Mouse (Mus musculus) heart, adult 2 months (tissue): ENCODE results near the gene Gtpbp6.

Experiments used
- CTCF ChIP-seq: fragments of 200-600 bp; IDR thresholded peaks from 2 replicates; pipeline ENCODE4 v1.8.1; 2022; ENCODE audit warnings: antibody characterized with exemption, mild to moderate bottlenecking, moderate library complexity
- EP300 ChIP-seq: fragments of 200-500 bp; IDR thresholded peaks from 2 replicates; pipeline ENCODE4 v1.6.1; 2011; ENCODE audit warnings: low read depth, low read length, control low read depth; ENCODE audit not compliant: insufficient read depth
- POLR2A ChIP-seq: fragments of 200-500 bp; IDR thresholded peaks from 2 replicates; pipeline ENCODE4 v1.6.1; 2011; ENCODE audit warnings: mild to moderate bottlenecking, low read depth, low read length, control low read depth; ENCODE audit not compliant: insufficient read depth

- TF ChIP-seq CTCF (no peak), POLR2A (no peak), EP300 (no peak)
Observed at GRCm38 (mm10) chr5:110101716-110102347, 6.2 kb downstream of the Gtpbp6 start.
